Mouse (Mus musculus) stomach, embryonic 14.5 days (tissue): ENCODE results near the gene Cep63. TPM values are rescaled to one million over a fixed set of nuclear protein-coding genes. Genes with fewer than 3 reads are reported as not detected.

Source experiments
- ATAC-seq: fragments of 200-750 bp; cut with Nextera tagmentation; 2 replicates; pipeline ENCODE4 v1.8.0; 2017; ENCODE audit warnings: low read depth, moderate TSS enrichment; ENCODE audit not compliant: insufficient number of reproducible peaks, insufficient read depth, low FRiP score
- H3K27ac ChIP-seq: fragments of 300-500 bp; sonication (generic); 2 replicates; pipeline ENCODE4 v1.5.1; 2014; ENCODE audit warnings: mild to moderate bottlenecking, low read length, moderate library complexity, mixed read lengths
- H3K27me3 ChIP-seq: fragments of 300-500 bp; sonication (generic); 2 replicates; pipeline ENCODE4 v1.6.1; 2014; ENCODE audit warnings: low read length, control low read depth, mixed read lengths; ENCODE audit not compliant: control insufficient read depth, insufficient read depth
- H3K36me3 ChIP-seq: fragments of 300-500 bp; sonication (generic); 2 replicates; pipeline ENCODE4 v1.6.1; 2014; ENCODE audit warnings: mild to moderate bottlenecking, control low read depth, low read length, moderate library complexity, mixed read lengths; ENCODE audit not compliant: control insufficient read depth, insufficient read depth
- H3K4me1 ChIP-seq: fragments of 300-500 bp; sonication (generic); 2 replicates; pipeline ENCODE4 v1.6.1; 2014; ENCODE audit warnings: low read length, control low read depth, mixed read lengths; ENCODE audit not compliant: control insufficient read depth, insufficient read depth
- H3K4me2 ChIP-seq: fragments of 300-500 bp; sonication (generic); replicated peaks from 2 replicates; pipeline ENCODE4 v1.6.1; 2014; ENCODE audit warnings: low read depth, low read length, control low read depth
- H3K4me3 ChIP-seq: fragments of 300-500 bp; sonication (generic); 2 replicates; pipeline ENCODE4 v1.5.1; 2014; ENCODE audit warnings: low read depth, low read length, control low read depth
- H3K9ac ChIP-seq: fragments of 300-500 bp; sonication (generic); replicated peaks from 2 replicates; pipeline ENCODE4 v1.6.1; 2014; ENCODE audit warnings: low read depth, mild to moderate bottlenecking, control low read depth, low read length, moderate library complexity, mixed read lengths
- H3K9me3 ChIP-seq: fragments of 300-500 bp; sonication (generic); 2 replicates; pipeline ENCODE4 v1.6.1; 2016; ENCODE audit warnings: low read depth, low read length, control low read depth; ENCODE audit not compliant: control insufficient read depth
- WGBS: fragments of 180-500 bp; shearing (Covaris S2); extraction: QIAGEN DNeasy Blood & Tissue Kit; methylation state at CpG from one replicate; pipeline ENCODE4 v1.1.7; 2014; 5-methylcytosine and 5-hydroxymethylcytosine counted together
- polyA plus RNA-seq: library from polyadenylated mRNA; unstranded; fragments of >200 nt; fragmentation: Nextera tagmentation; extraction: Ambion mirVana; gene quantifications from 2 replicates; pipeline ENCODE4 v1.2.1, GENCODE M21; 2014

The Cep63 gene
- polyA plus RNA-seq, 1 experiment from 2014 or later, result 46.4 TPM

DNA sequence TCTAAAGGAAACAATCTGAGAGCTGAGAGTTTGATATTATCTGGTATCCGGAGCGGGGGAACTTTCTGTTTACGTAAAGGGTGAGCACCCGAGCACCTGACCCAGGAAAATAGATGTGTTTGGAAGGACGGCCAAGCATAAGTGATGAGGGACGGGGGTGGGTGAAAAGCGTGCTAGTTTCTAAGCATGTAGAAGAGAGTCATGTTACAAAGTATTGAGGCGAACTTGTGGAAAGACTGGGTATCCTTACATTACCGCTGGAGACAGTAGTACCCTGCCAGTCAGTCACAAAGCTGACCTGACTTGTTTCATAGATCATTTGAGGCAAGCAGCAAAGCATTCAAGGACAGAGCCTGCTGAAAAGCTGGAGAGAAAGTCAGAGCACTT is 498 bp upstream of the Cep63 start:
- no peaks in the 10 kb centered on the region for H3K27me3 ChIP-seq
- ATAC-seq, result no peak
- WGBS, result under 1% methylated on average over 9 of the region's 9 CpGs

GRCm38 (mm10) chr9:102625401-102625982 is 842 bp downstream of the Cep63 start:
- no peak for ATAC-seq
- H3K27ac ChIP-seq, result peak overlapping the region; percentile 92
- H3K9me3 ChIP-seq, result no peaks in the 10 kb centered on the region
- H3K4me2 ChIP-seq, result peak overlapping the region; percentile 63
- WGBS, result 2% methylated on average over 27 of the region's 27 CpGs
- H3K4me3 ChIP-seq, result peak overlapping the region; percentile 85
- no peaks in the 10 kb centered on the region for H3K27me3 ChIP-seq
- peak overlapping the region; percentile 94 for H3K9ac ChIP-seq
- peaks cover 8% of the 10 kb centered on the region; the same call in 1 of the 2 replicates for H3K4me1 ChIP-seq
- no peaks in the 10 kb centered on the region for H3K36me3 ChIP-seq

More for the DNA sequence above, 498 bp upstream of the Cep63 start:
- H3K9me3 ChIP-seq, result no peaks in the 10 kb centered on the region
- H3K9ac ChIP-seq, result peak overlapping the region; percentile 94
- H3K4me3 ChIP-seq, result peak overlapping the region; percentile 85
- peaks cover 9% of the 10 kb centered on the region; the same call in 1 of the 2 replicates for H3K4me1 ChIP-seq
- H3K27ac ChIP-seq, result peak overlapping the region; percentile 92
- H3K36me3 ChIP-seq, result no peaks in the 10 kb centered on the region; the same call in 1 of the 2 replicates
- peak overlapping the region; percentile 66 for H3K4me2 ChIP-seq

DNA sequence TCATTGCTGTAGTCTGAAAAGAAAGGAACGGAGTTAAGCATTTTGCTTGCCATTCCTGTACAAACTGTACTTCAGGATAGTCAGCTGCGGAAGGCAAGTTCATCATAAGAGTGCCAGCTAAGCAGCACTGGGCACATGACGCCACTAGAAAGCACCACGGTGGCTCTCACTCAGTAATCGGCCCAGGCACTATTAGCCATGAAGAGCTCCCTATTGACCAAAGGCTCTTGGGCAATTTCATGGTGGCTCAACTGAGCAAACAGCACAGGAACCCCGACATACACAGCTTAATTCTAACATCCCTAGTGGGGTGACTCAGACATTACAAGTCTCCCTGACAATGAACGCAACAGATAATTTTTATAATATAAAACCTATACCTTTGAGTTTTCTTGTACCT is 2.8 kb downstream of the Cep63 start:
- Histone ChIP-seq H3K9ac (no peak overlapping the region), H3K27ac (no peak overlapping the region), H3K36me3 (peaks cover 1% of the 10 kb centered on the region; the same call in 1 of the 2 replicates), H3K9me3 (no peaks in the 10 kb centered on the region), H3K4me2 (no peak overlapping the region), H3K4me3 (no peak overlapping the region), H3K4me1 (peaks cover 8% of the 10 kb centered on the region; the same call in 1 of the 2 replicates), H3K27me3 (no peaks in the 10 kb centered on the region)
- 88% methylated on average over 7 of the region's 7 CpGs for WGBS
- ATAC-seq, result no peak

DNA sequence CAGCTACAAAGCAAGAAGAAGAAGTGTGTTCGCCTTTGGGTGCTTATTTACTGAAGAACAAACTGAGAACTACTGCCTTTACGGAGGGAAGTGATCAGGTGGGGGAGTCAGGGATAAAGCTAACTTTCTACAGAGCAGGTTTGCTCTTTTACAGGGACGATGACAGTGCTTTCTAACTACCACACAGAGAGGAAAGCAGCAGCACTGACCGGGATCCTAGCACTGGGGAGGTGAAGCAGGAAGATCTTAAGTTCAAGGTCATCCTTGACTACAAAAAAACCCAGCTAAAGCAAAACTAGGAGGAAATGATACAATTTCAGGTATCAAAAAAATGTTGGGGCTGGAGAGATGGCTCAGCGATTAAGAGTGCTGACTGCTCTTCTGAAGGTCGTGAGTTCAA is 3.5 kb downstream of the Cep63 start:
- H3K9me3 ChIP-seq, result no peaks in the 10 kb centered on the region
- no peaks in the 10 kb centered on the region for H3K27me3 ChIP-seq
- peaks cover 5% of the 10 kb centered on the region; the same call in 1 of the 2 replicates for H3K36me3 ChIP-seq
- H3K4me2 ChIP-seq, result no peak overlapping the region
- H3K4me1 ChIP-seq, result peaks cover 8% of the 10 kb centered on the region; the same call in 1 of the 2 replicates
- WGBS, result 77% methylated on average over 6 of the region's 6 CpGs
- no peak overlapping the region for H3K4me3 ChIP-seq
- ATAC-seq, result no peak
- no peak overlapping the region for H3K27ac ChIP-seq
- H3K9ac ChIP-seq, result no peak overlapping the region

DNA sequence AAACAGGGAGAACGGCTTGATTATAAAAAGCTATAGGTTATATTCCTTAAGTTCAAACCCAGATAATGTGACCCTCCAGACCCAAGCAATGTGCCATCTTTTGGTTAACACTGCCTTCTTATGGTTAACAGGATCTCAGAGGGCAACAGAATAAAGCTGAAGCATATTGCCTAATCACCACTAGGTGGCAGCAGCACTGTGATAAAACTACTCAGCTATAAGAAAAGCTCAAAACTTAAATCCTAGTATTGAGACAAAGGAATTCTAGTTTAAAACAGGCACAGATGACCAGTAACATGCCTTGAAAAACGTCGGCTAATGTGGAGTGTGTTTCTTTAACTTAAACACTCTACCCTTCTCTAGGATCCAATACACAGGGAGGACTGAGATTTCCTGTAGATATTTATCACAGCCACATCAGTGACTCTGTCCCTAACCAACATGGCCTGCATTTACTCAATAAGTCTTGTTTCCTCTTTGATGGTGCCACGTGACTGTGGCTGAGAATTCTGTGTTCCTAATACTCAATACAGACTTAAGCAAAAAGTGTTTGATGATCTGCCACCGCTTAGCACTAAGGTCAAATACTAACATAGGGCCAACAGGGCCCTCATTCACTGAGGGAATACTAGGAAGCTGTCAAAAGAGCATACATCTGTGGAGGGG is 4.0 kb downstream of the Cep63 start:
- H3K36me3 ChIP-seq, result peaks cover 5% of the 10 kb centered on the region; the same call in 1 of the 2 replicates
- no peak overlapping the region for H3K9ac ChIP-seq
- H3K27me3 ChIP-seq, result no peaks in the 10 kb centered on the region
- WGBS, result 29% methylated on average over 5 of the region's 5 CpGs
- H3K4me2 ChIP-seq, result no peak overlapping the region
- peaks cover 4% of the 10 kb centered on the region; the same call in 1 of the 2 replicates for H3K4me1 ChIP-seq
- ATAC-seq, result no peak
- H3K4me3 ChIP-seq, result no peak overlapping the region
- H3K9me3 ChIP-seq, result no peaks in the 10 kb centered on the region
- peak overlapping the region; percentile 23; the same call in 1 of the 2 replicates for H3K27ac ChIP-seq

DNA sequence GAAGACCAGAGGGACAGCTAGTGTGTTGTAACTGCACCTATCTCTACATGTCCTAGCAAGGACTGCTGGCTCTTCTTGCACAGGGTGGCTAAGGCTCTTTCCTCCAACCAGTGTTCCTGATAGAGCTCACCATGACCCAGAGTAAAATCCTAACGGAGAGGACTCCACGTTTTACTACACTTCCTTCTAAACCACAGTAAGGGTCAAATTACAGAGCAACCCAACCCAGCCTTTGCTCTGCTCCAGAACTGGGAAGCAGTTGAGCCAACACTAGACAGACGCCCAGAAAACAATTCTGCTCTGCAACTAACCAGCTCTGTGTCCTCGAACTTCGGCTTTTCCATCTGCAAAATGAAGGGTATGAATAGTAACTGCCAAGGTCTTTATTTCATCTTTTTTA is 4.9 kb downstream of the Cep63 start:
- no peaks in the 10 kb centered on the region for H3K9me3 ChIP-seq
- no peaks in the 10 kb centered on the region for H3K4me1 ChIP-seq
- H3K4me3 ChIP-seq, result no peak overlapping the region
- no peak for ATAC-seq
- no peak overlapping the region for H3K4me2 ChIP-seq
- 50% methylated on average over 5 of the region's 5 CpGs for WGBS
- H3K27ac ChIP-seq, result no peak overlapping the region
- peaks cover 5% of the 10 kb centered on the region; the same call in 1 of the 2 replicates for H3K36me3 ChIP-seq
- no peaks in the 10 kb centered on the region for H3K27me3 ChIP-seq
- no peak overlapping the region for H3K9ac ChIP-seq

DNA sequence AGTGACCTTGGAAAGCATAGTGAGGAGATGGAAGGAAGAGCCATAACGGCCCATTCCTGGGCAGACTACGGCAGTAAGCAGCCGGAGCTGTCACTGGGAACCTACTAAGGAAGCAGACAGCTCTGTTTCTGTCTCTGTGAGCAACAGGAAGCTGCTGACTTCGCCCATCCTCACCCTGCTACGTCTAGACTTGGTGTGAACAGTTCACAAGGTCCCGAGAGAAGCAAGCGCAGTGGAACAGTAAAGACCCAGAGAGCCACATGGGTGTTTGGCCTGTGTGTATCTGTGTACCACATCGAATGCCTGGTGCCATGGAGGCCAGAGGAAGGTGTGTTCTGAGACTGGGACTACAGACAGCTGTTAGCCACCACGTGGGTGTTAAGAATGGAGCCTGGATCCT is 10.1 kb downstream of the Cep63 start:
- H3K9ac ChIP-seq, result no peak overlapping the region
- no peaks in the 10 kb centered on the region for H3K9me3 ChIP-seq
- ATAC-seq, result no peak
- WGBS, result 78% methylated on average over 9 of the region's 9 CpGs
- no peak overlapping the region for H3K4me3 ChIP-seq
- no peak overlapping the region for H3K4me2 ChIP-seq
- no peaks in the 10 kb centered on the region for H3K27me3 ChIP-seq
- H3K27ac ChIP-seq, result no peak overlapping the region
- no peaks in the 10 kb centered on the region for H3K4me1 ChIP-seq
- H3K36me3 ChIP-seq, result peaks cover 13% of the 10 kb centered on the region

GRCm38 (mm10) chr9:102615071-102615470 is 11.3 kb downstream of the Cep63 start:
- no peaks in the 10 kb centered on the region for H3K9me3 ChIP-seq
- no peak overlapping the region for H3K4me2 ChIP-seq
- WGBS, result 79% methylated on average over 3 of the region's 3 CpGs
- ATAC-seq, result no peak
- no peak overlapping the region for H3K4me3 ChIP-seq
- H3K27ac ChIP-seq, result no peak overlapping the region
- H3K4me1 ChIP-seq, result no peaks in the 10 kb centered on the region
- H3K9ac ChIP-seq, result no peak overlapping the region
- H3K36me3 ChIP-seq, result peaks cover 16% of the 10 kb centered on the region
- H3K27me3 ChIP-seq, result no peaks in the 10 kb centered on the region
